Mouse (Mus musculus) right cerebral cortex, postnatal 14 days (tissue): ENCODE data around the gene Erap1.
"Not testable (repeated sequence)": the region's sequence is repeated elsewhere in the genome, so short reads cannot be mapped to it uniquely, and the experiment has no call there.

Experiments used
- DNase-seq: peaks from one replicate; pipeline ENCODE4 v3.0.0; 2022

Gene Erap1

DNA sequence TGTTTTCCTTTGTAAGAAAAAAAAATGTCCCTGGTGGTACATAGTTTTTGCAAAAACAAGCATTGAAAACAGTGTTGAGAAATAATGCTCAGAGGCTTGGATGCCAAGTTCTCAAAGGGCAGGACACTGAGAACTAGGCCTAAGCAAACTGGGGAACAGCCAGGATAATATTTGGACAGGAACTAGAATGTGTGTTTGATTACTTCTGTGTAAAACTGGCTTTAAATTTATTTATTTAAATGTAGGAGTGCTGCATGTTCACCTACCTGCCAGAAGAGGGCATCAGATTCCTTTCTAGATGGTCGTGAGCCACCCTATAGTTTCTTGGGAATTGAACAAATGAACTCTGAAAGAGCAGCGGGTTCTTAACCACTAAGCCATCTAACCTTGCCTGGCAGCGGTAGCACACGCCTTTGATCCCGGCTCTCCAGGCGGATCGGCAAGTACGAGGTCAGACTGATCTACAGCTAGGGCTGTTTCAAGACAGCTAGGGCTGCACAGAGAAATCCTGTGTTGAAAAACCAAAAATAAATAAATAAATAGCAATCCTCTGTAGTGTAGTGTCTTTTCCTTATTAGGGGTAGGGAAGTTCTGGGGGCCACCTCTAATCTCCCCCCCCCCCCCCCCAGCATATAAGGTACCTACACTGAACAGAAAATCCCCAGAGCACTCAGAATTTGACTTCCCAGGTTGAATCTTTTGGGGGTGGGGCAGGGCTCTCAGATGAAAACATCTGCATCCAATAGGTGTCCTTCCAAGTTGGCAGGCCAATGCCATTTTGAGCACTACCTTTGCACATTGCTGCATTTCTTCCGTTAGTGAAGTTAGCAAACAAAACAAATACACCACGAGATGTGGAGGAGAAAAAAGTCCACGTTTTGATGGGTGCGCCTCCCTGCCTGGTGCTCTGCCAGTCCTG lies at the start of gene Erap1:
Gene Erap1 (plus strand): TSS at position 776 of the 919 bp plus-strand sequence.
- DNase-seq, result no peak

DNA sequence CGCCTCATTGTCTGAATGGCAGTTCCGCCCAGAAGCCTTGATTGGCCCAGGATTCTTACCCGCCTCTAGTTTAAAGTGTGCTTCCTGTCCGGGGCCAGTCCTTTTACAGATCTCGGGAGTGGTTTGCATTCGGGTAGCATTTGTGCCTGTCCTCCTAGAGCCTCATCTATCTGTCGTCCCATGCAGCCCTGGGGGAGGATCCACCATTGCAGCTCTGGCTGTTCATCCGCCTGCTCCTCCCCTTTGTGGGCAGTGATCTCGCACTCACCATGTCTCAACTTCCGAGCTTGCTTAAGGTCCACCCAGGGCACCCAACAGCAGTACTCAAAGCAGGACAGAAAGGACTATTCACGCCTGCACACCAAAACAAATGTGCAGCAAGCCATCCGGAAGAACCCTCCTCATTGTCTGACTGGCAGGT lies 48.0 kb upstream of the Erap1 start:
- not testable (repeated sequence) for DNase-seq

GRCm38 (mm10) chr13:74591828-74592227 lies 47.5 kb upstream of the Erap1 start:
- not testable (repeated sequence) for DNase-seq

- not testable (repeated sequence) for DNase-seq
Measured at GRCm38 (mm10) chr13:74597022-74597421, 42.3 kb upstream of the Erap1 start.

DNA sequence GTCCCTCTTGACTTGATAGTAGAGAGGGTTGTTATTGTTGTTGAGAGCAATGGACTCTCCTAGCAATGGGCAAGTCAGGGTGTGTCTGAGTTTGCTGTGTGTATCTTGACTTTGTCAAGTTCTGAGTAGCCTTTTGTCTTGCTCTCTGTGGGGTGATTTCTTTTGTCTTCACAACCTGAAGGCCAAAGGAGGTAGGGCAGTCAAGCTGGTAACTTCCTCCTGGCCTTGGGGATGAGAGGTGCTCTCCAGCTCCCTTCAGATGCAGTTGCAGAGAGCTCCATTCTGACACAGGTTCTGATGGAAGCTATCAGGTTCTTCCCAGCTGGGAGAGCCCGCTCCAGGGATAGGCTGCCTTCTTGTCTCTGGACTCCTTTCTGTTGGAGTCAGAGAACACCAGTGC lies 37.6 kb upstream of the Erap1 start:
- not testable (repeated sequence) for DNase-seq

DNA sequence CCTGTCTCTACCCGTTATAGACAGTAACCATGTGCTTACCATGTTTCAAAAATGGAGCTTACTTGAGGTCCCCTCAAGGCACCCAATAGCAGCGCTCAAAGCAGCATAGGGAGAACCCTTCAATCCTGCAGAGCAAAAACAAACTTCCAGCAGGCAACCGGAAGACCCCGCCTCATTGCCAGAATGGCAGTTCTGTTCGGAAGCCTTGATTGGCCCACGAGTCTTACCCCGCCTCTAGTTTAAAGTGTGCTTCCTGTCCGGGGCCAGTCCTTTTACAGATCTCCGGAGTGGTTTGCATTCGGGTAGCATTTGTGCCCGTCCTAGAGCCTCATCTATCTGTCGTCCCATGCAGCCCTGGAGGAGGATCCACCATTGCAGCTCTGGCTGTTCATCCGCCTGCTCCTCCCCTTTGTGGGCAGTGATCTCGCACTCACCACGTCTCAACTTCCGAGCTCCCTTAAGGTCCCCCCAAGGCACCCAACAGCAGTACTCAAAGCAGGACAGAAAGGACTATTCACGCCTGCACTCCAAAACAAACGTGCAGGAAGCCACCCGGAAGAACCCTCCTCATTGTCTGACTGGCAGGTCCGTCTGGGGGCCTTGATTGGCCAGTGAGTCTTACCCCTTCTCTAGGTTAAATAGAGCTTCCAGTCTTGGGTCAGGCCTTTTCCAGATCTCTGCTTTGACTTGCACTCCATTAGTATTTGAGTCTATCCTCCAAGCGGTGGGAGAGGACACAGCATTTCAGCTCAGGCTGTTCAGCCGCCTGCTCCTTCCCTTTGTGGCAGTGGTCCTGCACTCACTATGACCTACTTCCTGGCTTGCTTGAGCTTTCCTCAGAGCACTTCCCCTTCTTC lies 22.0 kb upstream of the Erap1 start:
- peak; percentile 71 for DNase-seq

DNA sequence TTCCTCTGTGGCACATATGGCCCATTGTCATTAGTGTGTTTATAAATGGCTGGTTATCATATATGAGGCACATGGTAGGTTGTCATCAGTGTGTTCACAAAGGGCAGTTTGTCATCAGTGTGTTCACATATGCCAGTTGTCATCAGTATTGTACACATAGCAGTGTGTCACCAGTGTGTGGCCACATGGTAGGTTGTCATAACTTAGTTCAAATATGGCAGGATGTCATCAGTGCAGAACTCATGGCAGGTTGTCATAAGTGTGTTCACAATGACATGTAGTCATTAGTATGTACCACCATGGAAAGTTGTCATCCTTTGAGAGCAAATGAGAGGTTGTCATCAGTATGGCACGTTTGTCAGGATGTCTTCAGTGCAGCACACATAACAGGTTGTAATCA lies 7.0 kb upstream of the Erap1 start:
- DNase-seq, result no peak

DNA sequence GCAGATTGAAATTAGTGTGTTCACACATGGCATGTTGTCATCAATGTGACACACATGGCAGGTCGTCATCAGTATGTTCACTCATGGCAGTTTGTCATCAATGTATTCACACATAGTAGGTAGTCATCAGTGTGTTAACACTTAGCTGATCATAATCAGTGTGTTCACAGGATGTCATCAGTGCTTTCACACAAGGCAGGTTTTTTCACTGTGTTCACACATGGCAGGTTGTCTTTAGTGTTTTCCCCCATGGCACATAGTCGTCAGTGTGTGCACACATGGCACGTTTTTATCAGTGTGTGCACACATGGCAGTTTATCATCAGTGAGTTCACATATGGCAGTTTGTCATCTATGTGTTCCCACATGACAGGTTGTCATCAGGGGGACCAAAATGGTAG lies 6.5 kb upstream of the Erap1 start:
- no peak for DNase-seq

DNA sequence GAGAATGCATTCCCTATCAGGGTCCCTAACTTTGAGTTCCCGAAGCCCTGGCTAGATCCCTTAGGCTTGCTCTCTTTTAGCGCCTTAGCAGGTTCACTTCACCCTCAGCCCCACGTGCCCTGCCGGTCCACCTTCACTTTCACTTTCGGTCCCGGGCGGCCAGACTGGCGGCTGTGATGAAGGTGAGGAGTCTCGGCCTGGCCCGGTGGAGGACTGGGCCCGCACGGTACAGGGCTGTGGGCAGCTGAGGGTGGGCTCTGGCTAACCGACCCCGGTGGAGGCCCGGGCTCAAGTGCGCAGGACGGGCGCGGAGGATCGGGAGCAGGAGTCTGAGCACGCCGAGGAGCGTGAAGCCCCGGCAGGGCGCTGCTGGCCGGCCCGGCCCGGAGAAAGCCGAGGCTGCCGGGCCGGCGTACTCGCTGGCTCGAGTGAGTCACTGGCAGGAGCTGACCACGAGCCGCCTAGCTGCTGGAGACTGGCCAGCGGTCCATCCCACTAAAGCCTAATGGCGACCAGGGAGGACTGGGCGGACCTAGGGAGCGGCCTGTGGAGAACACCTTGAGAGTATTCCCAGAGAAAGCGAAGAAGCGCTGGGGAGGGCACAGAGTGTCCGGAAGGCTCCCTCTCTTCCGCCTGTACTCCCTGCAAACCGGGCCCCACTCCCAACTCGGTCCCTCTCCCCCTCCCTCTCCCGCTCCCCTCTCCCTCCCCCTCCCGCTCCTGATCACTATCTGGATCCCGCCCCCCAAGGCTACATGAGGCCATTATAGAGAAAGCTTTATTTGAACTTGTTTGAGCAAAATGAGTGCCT lies 549 bp downstream of the Erap1 start:
- peak; percentile 66 for DNase-seq

- DNase-seq, result not testable (repeated sequence)
Measured at GRCm38 (mm10) chr13:74640523-74640920, 1.2 kb downstream of the Erap1 start.

DNA sequence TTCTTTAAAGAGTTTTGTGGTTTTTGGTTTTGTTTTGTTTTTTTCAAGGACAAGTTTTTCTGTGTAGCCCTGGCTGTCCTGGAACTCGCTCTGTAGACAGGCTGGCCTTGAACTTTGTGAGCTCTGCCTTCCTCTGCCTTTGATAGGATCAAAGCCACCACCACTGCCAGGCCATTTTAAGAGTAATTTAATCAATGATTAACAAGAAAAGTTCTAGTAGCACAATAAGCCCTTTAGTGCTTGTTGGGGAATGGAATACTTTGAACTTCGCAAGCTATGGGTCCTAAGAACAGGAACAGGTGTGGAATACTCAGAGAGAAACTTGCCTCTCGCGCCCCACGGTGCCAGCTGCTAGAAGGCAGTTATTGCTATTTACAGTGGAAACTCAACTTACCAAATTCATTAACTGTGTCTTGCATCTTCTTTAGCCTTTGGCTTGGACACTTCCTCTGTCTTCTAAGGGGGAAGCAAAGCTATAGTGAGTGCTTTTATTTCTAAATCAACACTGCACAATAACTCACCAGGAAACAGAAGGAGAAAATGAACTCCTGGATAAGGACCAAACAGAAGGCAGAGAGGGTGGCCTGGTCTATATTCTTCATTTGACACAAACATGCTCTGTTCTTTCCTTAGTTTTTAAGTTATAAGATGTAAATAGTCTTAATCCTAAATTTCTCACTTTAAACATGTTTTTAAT lies 56.3 kb downstream of the Erap1 start:
- DNase-seq, result no peak

DNA sequence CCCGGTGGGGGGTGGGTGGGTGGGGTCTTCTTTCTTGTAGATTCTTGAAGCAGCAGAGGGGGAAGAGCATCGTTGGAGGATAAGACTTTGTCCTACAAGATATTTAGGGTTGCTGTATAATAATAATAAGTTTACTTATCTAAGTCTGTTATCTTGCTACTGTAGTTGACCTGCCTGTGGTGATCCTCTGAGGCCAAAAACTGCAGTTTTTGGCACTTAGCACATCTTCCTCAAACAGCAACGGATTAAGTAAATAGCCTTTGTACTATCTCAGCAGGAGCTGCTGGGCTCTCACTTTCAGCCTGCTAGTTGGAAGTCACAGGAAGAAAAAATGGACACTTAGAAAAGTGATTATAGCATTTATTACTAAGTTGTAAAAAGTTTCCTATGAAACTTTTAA lies 56.9 kb downstream of the Erap1 start:
- no peak for DNase-seq

GRCm38 (mm10) chr13:74719002-74719401 lies 79.6 kb downstream of the Erap1 start:
- no peak for DNase-seq

- no peak for DNase-seq
Measured at GRCm38 (mm10) chr13:74733726-74734125, 94.4 kb downstream of the Erap1 start.

DNA sequence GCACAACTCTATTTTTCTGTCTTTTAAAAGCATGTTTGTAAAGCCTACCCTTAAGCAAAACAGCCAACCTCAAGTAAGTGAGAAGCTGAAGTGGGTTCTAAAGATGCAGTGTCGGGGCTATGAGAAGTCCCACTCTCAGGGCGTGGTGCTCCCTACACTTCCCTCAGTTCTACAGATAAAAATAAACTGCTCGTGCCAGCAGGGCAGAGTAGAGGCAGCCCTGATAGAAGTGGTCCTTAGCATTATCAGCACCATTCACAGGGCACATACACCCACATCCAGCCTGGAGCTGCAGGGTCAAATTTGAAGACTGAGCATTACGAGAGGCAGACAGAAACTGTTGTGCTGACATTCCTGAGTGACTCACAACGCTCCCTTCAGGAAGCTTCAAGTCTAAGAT lies 96.5 kb downstream of the Erap1 start:
- no peak for DNase-seq

DNA sequence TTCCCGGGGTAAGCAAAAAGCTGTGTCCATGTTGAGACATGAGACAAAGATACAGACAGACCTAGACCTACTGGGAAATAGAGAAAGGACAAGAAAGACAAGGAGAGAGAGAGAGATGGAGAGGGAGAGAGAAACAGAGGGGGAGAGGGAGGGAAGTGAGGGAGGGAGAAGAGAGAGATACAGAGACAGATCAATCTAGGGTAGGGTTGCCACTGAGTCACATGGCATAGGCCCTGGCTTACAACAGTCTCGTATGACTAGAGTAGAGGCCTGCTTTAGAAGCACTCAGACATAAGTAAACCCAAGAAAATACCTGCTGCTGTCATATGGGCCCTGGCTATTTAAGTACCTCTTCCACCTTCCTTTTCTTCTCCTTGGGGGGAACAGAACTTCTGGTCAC lies 97.0 kb downstream of the Erap1 start:
- no peak for DNase-seq
